Mouse (Mus musculus): ENCODE measurements around the gene Ccdc106. TPM values are rescaled to one million over a fixed set of nuclear protein-coding genes. Genes with fewer than 3 reads are reported as not detected.

Gene Ccdc106
- polyA plus RNA-seq, 1 experiment: 0.54 TPM

GRCm38 (mm10) chr7:5029543-5029942 lies 9.2 kb downstream of the Ccdc106 start:
- TF ChIP-seq POLR2A (IDR thresholded peaks at IDR 0.05; ENCODE audit: low read depth, low read length) (no peak), CTCF (IDR thresholded peaks at IDR 0.05; ENCODE audit: extremely low read depth, insufficient read depth, insufficient read length, insufficient replicate concordance) (no peak)
- H3K36me3 ChIP-seq (ENCODE audit: control insufficient read depth, insufficient read depth, low read length): peaks cover 35% of the 10 kb centered on the region
- no peak overlapping the region for H3K4me3 ChIP-seq (ENCODE audit: extremely low read depth, insufficient read depth, insufficient read length)
- H3K27me3 ChIP-seq (ENCODE audit: control insufficient read depth, insufficient read depth, low read length): no peaks in the 10 kb centered on the region
- no peaks in the 10 kb centered on the region; the same call in 1 of the 2 replicates for H3K4me1 ChIP-seq (ENCODE audit: control insufficient read depth, insufficient read depth, insufficient read length)
- H3K27ac ChIP-seq (ENCODE audit: insufficient read depth, low read length): no peak overlapping the region
- DNase-seq (ENCODE audit: low read depth in 1 of 2, low spot score in 2 of 2): no peak
- WGBS: 97% methylated on average over 22 of the region's 22 CpGs

- H3K27me3 ChIP-seq (ENCODE audit: control insufficient read depth, insufficient read depth, low read length): no peaks in the 10 kb centered on the region
- no peak for DNase-seq (ENCODE audit: low read depth in 1 of 2, low spot score in 2 of 2)
- H3K36me3 ChIP-seq (ENCODE audit: control insufficient read depth, insufficient read depth, low read length): peaks cover 35% of the 10 kb centered on the region
- no peaks in the 10 kb centered on the region; the same call in 1 of the 2 replicates for H3K4me1 ChIP-seq (ENCODE audit: control insufficient read depth, insufficient read depth, insufficient read length)
- H3K4me3 ChIP-seq (ENCODE audit: extremely low read depth, insufficient read depth, insufficient read length): no peak overlapping the region
- 96% methylated on average over 21 of the region's 21 CpGs for WGBS
- H3K27ac ChIP-seq (ENCODE audit: insufficient read depth, low read length): no peak overlapping the region
- TF ChIP-seq POLR2A (IDR thresholded peaks at IDR 0.05; ENCODE audit: low read depth, low read length) (no peak), CTCF (IDR thresholded peaks at IDR 0.05; ENCODE audit: extremely low read depth, insufficient read depth, insufficient read length, insufficient replicate concordance) (no peak)
Measured at GRCm38 (mm10) chr7:5029946-5030345, 9.6 kb downstream of the Ccdc106 start.

- peaks cover 35% of the 10 kb centered on the region for H3K36me3 ChIP-seq (ENCODE audit: control insufficient read depth, insufficient read depth, low read length)
- H3K4me1 ChIP-seq (ENCODE audit: control insufficient read depth, insufficient read depth, insufficient read length): no peaks in the 10 kb centered on the region; the same call in 1 of the 2 replicates
- 97% methylated on average over 63 of the region's 63 CpGs for WGBS
- H3K4me3 ChIP-seq (ENCODE audit: extremely low read depth, insufficient read depth, insufficient read length): no peak overlapping the region
- no peak overlapping the region for H3K27ac ChIP-seq (ENCODE audit: insufficient read depth, low read length)
- no peaks in the 10 kb centered on the region for H3K27me3 ChIP-seq (ENCODE audit: control insufficient read depth, insufficient read depth, low read length)
- TF ChIP-seq POLR2A (IDR thresholded peaks at IDR 0.05; ENCODE audit: low read depth, low read length): no peak
- no peak for TF ChIP-seq CTCF (IDR thresholded peaks at IDR 0.05; ENCODE audit: extremely low read depth, insufficient read depth, insufficient read length, insufficient replicate concordance)
- DNase-seq (ENCODE audit: low read depth in 1 of 2, low spot score in 2 of 2): no peak
Measured at GRCm38 (mm10) chr7:5030554-5031275, 10.4 kb downstream of the Ccdc106 start.

GRCm38 (mm10) chr7:5031496-5031895 lies 11.1 kb downstream of the Ccdc106 start:
- peaks cover 35% of the 10 kb centered on the region for H3K36me3 ChIP-seq (ENCODE audit: control insufficient read depth, insufficient read depth, low read length)
- 96% methylated on average over 45 of the region's 46 CpGs for WGBS
- no peak overlapping the region for H3K27ac ChIP-seq (ENCODE audit: insufficient read depth, low read length)
- no peaks in the 10 kb centered on the region; the same call in 1 of the 2 replicates for H3K4me1 ChIP-seq (ENCODE audit: control insufficient read depth, insufficient read depth, insufficient read length)
- no peak for TF ChIP-seq CTCF (IDR thresholded peaks at IDR 0.05; ENCODE audit: extremely low read depth, insufficient read depth, insufficient read length, insufficient replicate concordance)
- TF ChIP-seq POLR2A (IDR thresholded peaks at IDR 0.05; ENCODE audit: low read depth, low read length): no peak
- H3K27me3 ChIP-seq (ENCODE audit: control insufficient read depth, insufficient read depth, low read length): no peaks in the 10 kb centered on the region
- H3K4me3 ChIP-seq (ENCODE audit: extremely low read depth, insufficient read depth, insufficient read length): no peak overlapping the region
- no peak for DNase-seq (ENCODE audit: low read depth in 1 of 2, low spot score in 2 of 2)

- no peak for DNase-seq (ENCODE audit: low read depth in 1 of 2, low spot score in 2 of 2)
- Histone ChIP-seq H3K4me3 (ENCODE audit: extremely low read depth, insufficient read depth, insufficient read length) (no peak within 1 kb of the TSS), H3K36me3 (ENCODE audit: control insufficient read depth, insufficient read depth, low read length) (peaks cover 34% of the 10 kb centered on the region), H3K27me3 (ENCODE audit: control insufficient read depth, insufficient read depth, low read length) (no peaks in the 10 kb centered on the region), H3K4me1 (ENCODE audit: control insufficient read depth, insufficient read depth, insufficient read length) (no peaks in the 10 kb centered on the region; the same call in none of the 2 replicates), H3K27ac (ENCODE audit: insufficient read depth, low read length) (no peak within 1 kb of the TSS)
- TF ChIP-seq CTCF (IDR thresholded peaks at IDR 0.05; ENCODE audit: extremely low read depth, insufficient read depth, insufficient read length, insufficient replicate concordance) (no peak), POLR2A (IDR thresholded peaks at IDR 0.05; ENCODE audit: low read depth, low read length) (no peak)
- WGBS: 86% methylated on average over 3 of the region's 3 CpGs
Measured at GRCm38 (mm10) chr7:5033818-5034217, 13.5 kb downstream of the Ccdc106 start, which contains the start of gene 4632433K11Rik. Gene 4632433K11Rik (plus strand): TSS chr7:5034118.

GRCm38 (mm10) chr7:5035628-5036027 lies 15.3 kb downstream of the Ccdc106 start:
- H3K27me3 ChIP-seq (ENCODE audit: control insufficient read depth, insufficient read depth, low read length): no peaks in the 10 kb centered on the region
- H3K27ac ChIP-seq (ENCODE audit: insufficient read depth, low read length): no peak overlapping the region
- WGBS: 94% methylated on average over 17 of the region's 17 CpGs
- peaks cover 16% of the 10 kb centered on the region for H3K36me3 ChIP-seq (ENCODE audit: control insufficient read depth, insufficient read depth, low read length)
- TF ChIP-seq CTCF (IDR thresholded peaks at IDR 0.05; ENCODE audit: extremely low read depth, insufficient read depth, insufficient read length, insufficient replicate concordance): no peak
- TF ChIP-seq POLR2A (IDR thresholded peaks at IDR 0.05; ENCODE audit: low read depth, low read length): no peak
- no peak overlapping the region for H3K4me3 ChIP-seq (ENCODE audit: extremely low read depth, insufficient read depth, insufficient read length)
- no peak for DNase-seq (ENCODE audit: low read depth in 1 of 2, low spot score in 2 of 2)
- H3K4me1 ChIP-seq (ENCODE audit: control insufficient read depth, insufficient read depth, insufficient read length): no peaks in the 10 kb centered on the region; the same call in none of the 2 replicates

- no peaks in the 10 kb centered on the region for H3K27me3 ChIP-seq (ENCODE audit: control insufficient read depth, insufficient read depth, low read length)
- peaks cover 11% of the 10 kb centered on the region for H3K36me3 ChIP-seq (ENCODE audit: control insufficient read depth, insufficient read depth, low read length)
- TF ChIP-seq CTCF (IDR thresholded peaks at IDR 0.05; ENCODE audit: extremely low read depth, insufficient read depth, insufficient read length, insufficient replicate concordance) (no peak), POLR2A (IDR thresholded peaks at IDR 0.05; ENCODE audit: low read depth, low read length) (no peak)
- no peak overlapping the region for H3K27ac ChIP-seq (ENCODE audit: insufficient read depth, low read length)
- H3K4me3 ChIP-seq (ENCODE audit: extremely low read depth, insufficient read depth, insufficient read length): no peak overlapping the region
- 90% methylated on average over 9 of the region's 9 CpGs for WGBS
- H3K4me1 ChIP-seq (ENCODE audit: control insufficient read depth, insufficient read depth, insufficient read length): no peaks in the 10 kb centered on the region; the same call in none of the 2 replicates
- no peak for DNase-seq (ENCODE audit: low read depth in 1 of 2, low spot score in 2 of 2)
Measured at GRCm38 (mm10) chr7:5036136-5036535, 15.8 kb downstream of the Ccdc106 start.
